Mouse (Mus musculus): ENCODE data around the gene Fndc3a.

GRCm38 (mm10) chr14:72677247-72677646 is 32.6 kb downstream of the Fndc3a start:
- TF ChIP-seq CTCF (IDR thresholded peaks at IDR 0.05; ENCODE audit: extremely low read depth, insufficient read depth, low read length) (no peak), POLR2A (IDR thresholded peaks at IDR 0.05; ENCODE audit: extremely low read depth, insufficient read depth, low read length) (no peak)
